14 mouse cellular contexts compared by ENCODE assay signal in the genomic region with DNA sequence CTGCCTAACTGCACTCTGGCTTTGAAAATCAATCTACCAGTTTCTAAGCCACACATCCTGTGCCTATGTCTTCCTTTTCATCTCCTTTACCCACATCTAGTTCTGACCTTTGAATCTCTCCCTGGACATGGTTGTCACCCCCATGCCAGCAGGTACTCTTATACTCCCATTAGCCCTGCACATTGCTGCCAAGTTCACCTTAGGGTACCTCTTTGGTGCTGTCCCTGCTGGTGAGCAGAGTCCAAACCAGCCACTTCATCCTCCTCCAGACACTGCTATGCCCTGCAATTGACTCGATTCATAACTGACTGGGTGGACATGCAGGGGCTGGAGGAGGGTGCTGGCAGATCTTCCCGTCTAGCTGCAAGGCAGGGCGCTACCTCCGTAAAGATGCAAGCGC.
"Had no signal": no experiment of that assay in that cellular context is flagged by ENCODE, and none has a peak within 500 bp of the region (broad histone marks: within the 10 kb centered on the region; RNA-seq: fewer than 3 reads in every experiment).

No protein-coding gene starts in this region.

- ATAC-seq: liver, embryonic 12.5 days had no signal

- H3K27me3 ChIP-seq: limb, embryonic 15.5 days; neural tube, embryonic 15.5 days had no signal

- H3K4me2 ChIP-seq: limb, embryonic 15.5 days; liver, embryonic 12.5 days; lung, embryonic 14.5 days; neural tube, embryonic 15.5 days had no signal

- H3K36me3 ChIP-seq: limb, embryonic 15.5 days; liver, embryonic 12.5 days had no signal

- H3K9me3 ChIP-seq: limb, embryonic 15.5 days; liver, embryonic 12.5 days; midbrain, embryonic 10.5 days; neural tube, embryonic 15.5 days had no signal

- H3K27ac ChIP-seq: limb, embryonic 15.5 days; liver, embryonic 12.5 days; midbrain, embryonic 10.5 days; neural tube, embryonic 15.5 days; stomach, postnatal 0 days had no signal

- H3K4me3 ChIP-seq: limb, embryonic 15.5 days; liver, embryonic 12.5 days; midbrain, embryonic 10.5 days; myocyte; neural tube, embryonic 15.5 days had no signal

- H3K9ac ChIP-seq: limb, embryonic 15.5 days; liver, embryonic 12.5 days; lung, embryonic 14.5 days; neural tube, embryonic 15.5 days had no signal

- DNase-seq: left cerebral cortex, postnatal 4 days; lung, embryonic 14.5 days; lung, postnatal 10 days; lung, postnatal 4 days; midbrain, embryonic 14.5 days; right cerebral cortex, adult 18-20 months; right cerebral cortex, postnatal 25 days; thymus, postnatal 4 days had no signal
